Mouse (Mus musculus) brown adipose tissue, adult 24 weeks (tissue): ENCODE data around the gene Wnt9a. TPM values are rescaled to one million over a fixed set of nuclear protein-coding genes. Genes with fewer than 3 reads are reported as not detected.
"Not testable (repeated sequence)": the region's sequence is repeated elsewhere in the genome, so short reads cannot be mapped to it uniquely, and the experiment has no call there.

Experiments used
- H3K27ac ChIP-seq: fragments of 200-500 bp; replicated peaks from 2 replicates; pipeline ENCODE4 v1.5.1; 2012; ENCODE audit warnings: low read depth, mild to moderate bottlenecking, low read length
- H3K4me1 ChIP-seq: fragments of 200-500 bp; 2 replicates; pipeline ENCODE4 v1.6.1; 2012; ENCODE audit warnings: low read length, mixed read lengths; ENCODE audit not compliant: control insufficient read depth, insufficient read depth, insufficient read length
- H3K4me3 ChIP-seq: fragments of 200-500 bp; 2 replicates; pipeline ENCODE4 v1.5.1; 2012; ENCODE audit warnings: low read depth, mild to moderate bottlenecking, low read length, moderate library complexity; ENCODE audit not compliant: insufficient read depth
- polyA plus RNA-seq: library from polyadenylated mRNA; stranded (reverse); fragments of >200 nt; gene quantifications from 2 replicates; pipeline ENCODE4 v1.2.4, GENCODE M21; 2012; ENCODE audit not compliant: missing spikeins, insufficient read depth, insufficient read length

Wnt9a gene
- polyA plus RNA-seq, 1 experiment, result 0.40 TPM

DNA sequence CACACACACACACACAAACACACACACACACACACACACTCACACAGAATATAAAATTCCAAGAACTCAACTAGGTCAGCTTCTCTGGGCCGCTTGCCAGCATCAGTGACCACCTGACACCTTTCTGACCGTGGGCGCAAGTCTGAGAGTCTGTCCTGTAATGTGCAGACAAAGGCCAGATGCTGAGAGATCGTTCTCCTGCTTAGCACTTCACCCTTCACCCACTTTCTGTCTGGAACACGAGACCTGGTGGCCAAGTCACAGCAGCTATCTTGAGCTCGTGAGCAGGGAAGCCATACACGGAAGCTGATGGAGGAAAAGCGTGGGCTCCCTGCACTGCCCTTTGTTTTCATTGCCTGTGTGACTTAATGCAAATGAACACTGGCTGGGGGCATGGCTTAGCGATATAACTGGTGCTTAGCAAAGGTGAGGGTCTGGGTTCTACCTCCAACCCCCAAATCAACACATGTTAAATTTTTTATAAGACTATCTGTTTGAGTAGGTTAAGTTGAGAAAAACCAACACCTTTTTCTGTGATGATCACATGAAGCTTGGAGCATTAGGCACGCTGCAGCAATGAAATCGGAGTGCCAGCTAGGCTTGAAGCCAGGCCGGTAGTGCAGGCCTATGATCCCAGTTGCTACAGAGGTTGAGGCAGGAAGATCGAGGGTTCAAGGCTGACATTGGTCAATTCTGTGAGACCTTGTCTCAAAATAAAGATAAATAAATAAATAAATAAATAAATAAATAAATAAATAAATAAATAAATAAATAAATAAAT, 31.4 kb downstream of the Wnt9a start:
- Histone ChIP-seq H3K27ac (no peak overlapping the region), H3K4me3 (no peak overlapping the region), H3K4me1 (no peaks in the 10 kb centered on the region; the same call in 1 of the 2 replicates)

DNA sequence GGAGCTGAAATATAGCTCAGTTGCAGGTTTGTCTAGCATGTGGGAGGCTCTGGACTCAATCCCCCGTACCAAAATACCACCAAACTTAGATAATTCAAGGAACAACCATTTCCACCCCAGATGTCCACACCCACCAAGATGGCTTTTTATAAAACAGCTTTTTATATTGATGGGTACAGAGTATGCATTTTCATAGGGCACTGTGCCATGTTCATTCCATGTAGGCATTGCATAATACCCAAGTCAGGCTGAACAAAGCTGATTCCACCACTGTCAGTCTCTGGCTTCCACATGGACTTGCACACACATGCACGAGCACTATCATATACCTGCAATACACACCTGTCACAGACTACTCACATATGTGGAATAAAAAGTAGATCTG, 32.0 kb downstream of the Wnt9a start:
- no peak overlapping the region for H3K4me3 ChIP-seq
- H3K27ac ChIP-seq, result no peak overlapping the region

DNA sequence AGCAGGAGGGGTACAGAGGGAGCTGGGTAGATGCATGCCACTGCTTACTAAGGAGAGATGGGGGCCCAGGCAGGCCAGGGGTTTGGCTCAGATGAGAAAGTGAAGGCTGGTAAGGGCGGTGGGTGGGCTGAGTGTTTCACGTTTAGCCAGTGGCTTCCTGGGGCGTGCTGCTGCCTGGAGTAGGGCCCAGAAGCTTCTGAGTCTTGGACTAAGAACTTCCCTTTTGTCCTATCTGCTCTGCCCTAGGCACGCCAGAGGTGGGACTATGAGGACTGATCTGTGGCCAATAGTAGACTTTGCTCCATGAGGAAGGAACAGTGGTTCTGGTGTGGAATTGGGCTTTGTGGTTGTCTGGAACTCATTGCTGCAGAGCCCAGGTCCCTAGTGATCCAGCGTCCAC, 36.2 kb downstream of the Wnt9a start:
- Histone ChIP-seq H3K4me3 (no peak overlapping the region), H3K27ac (no peak overlapping the region), H3K4me1 (no peaks in the 10 kb centered on the region; the same call in 1 of the 2 replicates)

More for the DNA sequence above, 32.0 kb downstream of the Wnt9a start:
- no peaks in the 10 kb centered on the region; the same call in 1 of the 2 replicates for H3K4me1 ChIP-seq

DNA sequence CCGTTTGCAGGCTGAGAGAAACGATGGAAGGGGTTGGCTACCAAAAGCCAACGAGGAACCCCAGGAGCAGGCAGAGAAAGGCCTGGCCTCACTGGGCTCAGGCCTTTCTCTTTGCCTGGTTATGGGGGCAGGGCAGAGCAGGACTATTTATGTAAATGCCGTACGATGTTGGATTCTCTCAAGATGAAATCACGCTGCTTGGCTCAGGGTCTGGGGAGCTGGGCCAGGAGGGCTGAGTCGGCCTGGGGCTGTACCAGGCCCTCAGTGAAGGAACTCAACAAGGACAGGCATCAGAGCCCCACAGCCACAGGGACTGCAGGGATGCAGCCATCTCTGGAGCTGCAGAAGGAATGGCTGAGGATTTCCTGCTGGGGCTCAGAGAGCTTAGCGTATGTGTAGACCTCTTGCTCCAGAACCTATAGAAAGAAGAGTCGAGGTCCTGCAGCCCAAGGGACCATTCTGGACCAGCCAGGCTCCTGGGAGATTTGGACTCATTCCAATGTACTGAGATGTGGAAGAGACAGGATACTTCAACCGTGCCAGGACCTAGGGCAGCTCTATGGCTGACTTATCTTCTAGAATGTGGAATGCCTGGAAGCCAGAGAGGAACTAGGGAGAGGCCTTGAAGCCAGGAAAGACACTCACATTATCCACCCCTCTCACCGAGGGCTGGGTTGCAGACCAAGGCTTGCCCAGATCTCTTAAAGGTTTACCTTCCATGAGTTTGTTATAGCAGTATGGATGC, 39.6 kb downstream of the Wnt9a start:
- no peak overlapping the region for H3K4me3 ChIP-seq
- no peaks in the 10 kb centered on the region for H3K4me1 ChIP-seq
- no peak overlapping the region for H3K27ac ChIP-seq

DNA sequence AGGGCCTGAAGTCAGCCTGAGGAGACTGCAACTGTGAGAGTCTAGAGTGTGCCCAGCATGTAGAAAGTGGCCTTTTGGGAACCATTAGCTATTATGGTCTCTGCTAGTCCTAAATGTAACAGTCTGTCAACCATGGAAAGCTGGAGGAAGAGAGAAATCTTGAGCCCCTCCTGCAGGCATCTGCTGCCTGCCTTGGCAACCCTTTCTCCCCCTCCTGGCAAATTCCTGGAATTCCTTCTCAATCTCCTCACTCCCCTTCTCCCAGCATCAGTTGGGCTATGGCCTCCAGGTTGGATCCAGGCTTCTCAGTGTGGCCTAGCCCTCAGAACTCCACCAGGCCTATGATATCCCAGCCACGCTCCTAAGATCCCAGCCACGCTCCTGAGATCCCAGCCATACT, 43.6 kb downstream of the Wnt9a start:
- Histone ChIP-seq H3K27ac (no peak overlapping the region), H3K4me3 (no peak overlapping the region), H3K4me1 (no peaks in the 10 kb centered on the region)

DNA sequence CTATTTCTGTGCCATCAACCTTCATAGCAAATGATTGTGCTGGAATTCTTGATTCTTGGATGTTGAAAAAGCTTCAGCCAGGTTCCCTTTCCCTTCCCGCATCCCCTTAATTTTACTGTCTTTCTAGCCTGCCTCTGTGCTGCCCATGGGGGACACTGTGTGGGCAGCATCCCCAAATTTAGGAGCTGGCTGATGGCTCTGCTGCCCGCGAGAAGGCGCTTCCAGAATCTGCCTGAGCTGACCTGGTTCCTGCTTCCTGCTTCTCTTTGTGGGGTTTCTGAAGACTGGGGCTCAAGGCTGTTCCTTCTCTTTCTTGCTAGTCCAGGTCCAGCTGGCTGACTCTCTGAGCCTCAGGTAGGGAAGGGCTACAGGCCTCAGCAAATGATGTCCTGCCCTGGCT, 48.1 kb downstream of the Wnt9a start:
- H3K27ac ChIP-seq, result no peak overlapping the region
- no peaks in the 10 kb centered on the region for H3K4me1 ChIP-seq
- no peak overlapping the region for H3K4me3 ChIP-seq

DNA sequence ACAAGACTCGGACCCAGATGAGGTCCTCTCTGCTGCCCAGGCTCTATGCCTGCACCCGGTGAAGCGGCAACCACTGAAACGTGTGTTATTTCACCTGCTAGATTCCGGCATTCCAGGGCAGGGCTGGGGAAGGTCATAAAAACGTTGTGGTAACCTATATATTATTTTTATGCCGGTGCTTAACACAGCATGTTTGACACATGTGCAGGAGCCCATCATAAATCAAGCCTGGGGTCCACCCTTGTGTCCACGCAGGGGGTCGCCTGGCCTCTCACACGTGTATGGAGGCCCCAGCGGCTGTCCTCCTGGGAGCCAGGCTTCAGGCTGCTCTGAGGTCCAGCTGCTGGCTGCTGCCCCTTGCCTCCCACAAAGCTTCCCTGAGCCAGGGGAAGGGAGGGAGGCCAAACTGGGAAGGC, 50.2 kb downstream of the Wnt9a start:
- H3K4me3 ChIP-seq, result no peak overlapping the region
- H3K27ac ChIP-seq, result no peak overlapping the region
- H3K4me1 ChIP-seq, result no peaks in the 10 kb centered on the region

DNA sequence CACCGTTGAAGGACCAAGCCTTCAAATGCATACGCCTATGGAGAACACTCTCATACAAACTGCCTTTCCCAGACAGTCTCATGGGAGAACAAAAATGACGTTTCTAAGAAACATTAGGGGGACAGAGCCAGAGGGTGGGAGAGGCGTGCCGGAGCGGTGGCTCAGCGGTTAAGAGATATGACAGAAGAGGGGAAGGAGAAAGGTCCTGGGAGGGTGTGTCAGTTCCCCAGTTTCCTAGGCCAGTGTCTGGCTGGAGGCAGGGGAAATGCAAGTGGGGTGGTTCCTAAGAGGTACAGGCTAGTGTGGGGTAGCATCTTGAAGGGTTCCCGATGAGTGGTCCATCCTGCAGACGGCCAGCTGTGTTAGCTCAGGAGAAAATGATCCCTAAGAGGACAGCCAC, 54.6 kb downstream of the Wnt9a start:
- Histone ChIP-seq H3K27ac (no peak overlapping the region), H3K4me1 (no peaks in the 10 kb centered on the region), H3K4me3 (no peak overlapping the region)

DNA sequence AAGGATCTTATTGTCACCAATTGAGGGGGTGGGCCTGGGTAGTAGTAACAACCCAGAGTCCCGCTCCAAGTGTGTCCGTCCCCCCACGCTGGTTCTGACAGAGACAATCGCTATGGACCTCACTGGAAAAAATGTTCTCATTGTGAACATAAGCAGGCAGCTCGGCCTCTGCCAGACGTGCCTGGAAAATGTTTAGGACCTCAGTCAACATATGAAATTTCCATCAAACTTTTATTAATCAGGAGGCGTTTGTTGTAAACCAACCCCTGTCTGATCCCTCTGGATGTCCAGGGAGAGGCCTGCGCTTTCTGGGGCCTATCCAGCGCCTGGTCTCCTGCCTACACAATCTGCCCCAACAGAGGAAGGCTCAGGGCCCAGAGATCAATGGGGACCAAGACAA, 57.3 kb downstream of the Wnt9a start:
- Histone ChIP-seq H3K27ac (no peak overlapping the region), H3K4me3 (no peak overlapping the region), H3K4me1 (no peaks in the 10 kb centered on the region)

DNA sequence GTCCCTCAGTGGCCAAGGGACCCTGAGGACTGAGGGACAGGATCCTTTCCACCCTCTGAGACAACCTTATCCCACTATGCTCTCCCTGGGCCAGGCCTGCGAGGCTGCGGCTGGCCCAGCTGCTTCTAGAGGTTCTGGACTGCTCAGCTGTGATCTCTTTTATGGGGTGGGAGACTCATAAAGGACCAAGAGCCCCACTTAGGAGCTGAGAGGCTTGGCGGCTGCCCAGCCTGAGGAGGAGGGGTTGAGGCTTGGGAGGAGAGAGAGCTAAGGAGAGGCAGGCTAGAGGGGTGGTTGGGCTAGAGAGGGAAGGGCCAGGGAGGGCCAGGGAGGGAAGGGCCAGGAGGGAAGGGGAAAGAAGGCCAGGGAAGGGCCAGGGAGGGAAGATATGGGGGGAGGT, 57.7 kb downstream of the Wnt9a start:
- Histone ChIP-seq H3K27ac (no peak overlapping the region), H3K4me1 (no peaks in the 10 kb centered on the region), H3K4me3 (no peak overlapping the region)

DNA sequence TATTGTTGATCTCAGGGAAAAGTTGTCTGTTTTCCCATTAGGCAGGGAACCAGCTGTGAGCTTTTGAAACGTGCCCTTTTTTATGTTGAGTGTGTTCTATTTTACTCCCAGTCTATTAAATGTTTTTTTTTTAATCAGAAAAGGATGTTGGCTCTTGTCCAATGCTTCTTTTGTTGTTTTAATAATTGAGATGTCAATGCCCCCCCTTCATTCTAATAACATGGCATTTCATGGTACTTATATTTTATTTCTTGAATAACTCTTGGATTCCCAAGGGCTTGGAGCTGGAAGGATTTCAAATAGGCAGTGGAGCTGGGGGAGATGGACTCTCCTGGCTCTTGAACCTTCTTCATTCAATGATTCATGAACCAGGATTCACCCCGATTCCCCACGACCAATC, 59.3 kb downstream of the Wnt9a start:
- no peak overlapping the region for H3K27ac ChIP-seq
- no peaks in the 10 kb centered on the region for H3K4me1 ChIP-seq
- no peak overlapping the region for H3K4me3 ChIP-seq

DNA sequence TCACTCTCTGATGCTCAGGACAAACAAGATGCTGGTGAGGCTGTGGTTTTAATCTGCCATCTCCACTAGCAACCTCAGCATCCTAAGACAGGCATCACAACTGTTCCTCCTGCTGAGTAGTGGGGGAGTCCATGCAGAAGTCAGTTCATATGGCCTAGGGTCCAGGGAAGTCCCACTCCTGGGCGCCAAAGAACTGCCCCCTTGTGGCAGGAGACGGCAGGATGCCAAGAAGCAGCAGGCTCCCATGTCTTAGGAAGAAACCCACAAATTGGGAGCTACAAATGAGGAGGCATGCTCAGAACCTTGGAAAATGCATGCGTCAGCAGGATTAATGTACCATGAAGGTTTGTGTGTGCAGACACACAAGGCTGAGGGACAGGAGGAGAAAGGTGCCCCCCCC, 59.9 kb downstream of the Wnt9a start:
- no peaks in the 10 kb centered on the region for H3K4me1 ChIP-seq
- no peak overlapping the region for H3K27ac ChIP-seq
- H3K4me3 ChIP-seq, result no peak overlapping the region

DNA sequence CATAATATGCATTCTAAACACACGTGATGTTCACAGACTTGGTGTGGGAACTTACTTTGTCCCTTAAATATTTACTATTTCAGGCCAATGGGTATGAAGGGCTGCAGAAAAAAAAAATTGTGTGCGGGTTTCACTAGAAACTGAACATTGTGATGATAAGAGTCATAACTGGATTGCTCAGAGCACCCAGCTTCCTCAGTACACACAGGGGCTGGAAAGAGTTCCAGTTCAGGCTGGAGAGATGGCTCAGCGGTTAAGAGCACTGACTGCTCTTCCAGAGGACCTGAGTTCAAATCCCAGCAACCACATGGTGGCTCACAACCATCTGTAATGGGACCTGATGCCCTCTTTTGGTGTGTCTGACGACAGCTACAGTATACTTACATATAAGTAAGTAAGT, 61.2 kb downstream of the Wnt9a start:
- not testable (repeated sequence) for H3K4me3 ChIP-seq, H3K4me1 ChIP-seq, H3K27ac ChIP-seq

DNA sequence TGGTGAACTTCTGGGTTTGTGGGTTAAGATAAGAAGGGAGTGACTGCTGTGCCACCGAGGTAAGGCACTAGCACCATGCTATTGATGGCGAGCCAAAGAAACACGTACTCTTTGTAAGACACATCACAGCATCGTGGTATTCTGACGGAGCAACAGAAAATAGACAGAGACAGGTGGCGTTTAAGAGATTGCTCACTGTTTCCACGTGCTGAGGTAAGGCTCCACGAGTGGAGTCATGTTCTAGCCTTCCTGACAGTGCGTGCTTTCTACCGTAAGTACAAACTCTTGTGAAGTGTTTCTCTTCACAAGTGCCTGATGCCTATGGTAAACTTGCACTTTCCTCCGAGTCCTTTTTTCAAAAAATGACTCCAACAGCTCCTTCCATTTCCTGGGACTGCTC, 63.1 kb downstream of the Wnt9a start:
- Histone ChIP-seq H3K4me3 (no peak overlapping the region), H3K4me1 (no peaks in the 10 kb centered on the region), H3K27ac (no peak overlapping the region)

DNA sequence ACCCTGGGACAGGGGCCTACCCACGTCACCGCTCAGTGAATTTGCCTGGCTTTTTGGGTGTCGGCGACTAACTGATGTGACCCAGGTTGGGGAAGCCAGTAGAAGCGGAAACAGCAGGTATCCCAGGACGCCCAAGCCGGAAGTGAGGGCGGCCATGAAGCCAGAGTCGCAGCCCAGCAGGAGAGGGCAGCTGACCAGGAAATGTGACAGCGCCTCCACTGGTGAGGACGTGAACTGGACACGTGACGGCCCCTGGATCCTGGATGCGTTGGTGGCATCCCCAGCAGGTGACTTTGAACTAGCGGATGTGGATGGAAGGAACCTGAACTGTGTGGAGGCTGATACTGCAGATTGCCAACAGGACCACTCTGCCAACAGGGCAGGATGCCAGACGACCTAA, 68.7 kb downstream of the Wnt9a start, which contains the start of gene Prss38:
Gene Prss38 (minus strand): TSS at position 183 of the 400 bp plus-strand sequence.
- Histone ChIP-seq H3K4me1 (no peaks in the 10 kb centered on the region), H3K27ac (no peak within 1 kb of the TSS), H3K4me3 (no peak within 1 kb of the TSS)

DNA sequence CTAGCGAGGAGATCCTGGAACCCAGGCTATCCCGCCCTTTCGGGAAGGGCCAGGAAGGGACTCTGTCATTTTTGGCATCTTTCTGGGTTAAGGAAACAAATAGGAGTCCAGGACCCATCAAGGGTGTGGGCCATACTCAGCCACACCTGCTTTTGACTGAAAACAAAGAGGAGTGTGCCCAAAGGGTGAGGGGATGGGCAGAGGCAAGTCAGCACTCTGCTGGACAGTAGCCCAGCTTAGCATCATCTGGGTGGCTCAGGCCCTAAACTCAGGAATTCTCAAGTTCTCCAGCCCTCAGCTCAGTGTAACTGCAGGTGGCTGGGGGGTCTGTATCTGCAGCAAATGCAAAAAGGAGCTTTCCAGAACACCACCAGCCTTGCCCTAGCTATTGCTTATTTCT, 71.3 kb downstream of the Wnt9a start:
- Histone ChIP-seq H3K4me3 (no peak overlapping the region), H3K27ac (no peak overlapping the region), H3K4me1 (no peaks in the 10 kb centered on the region)
